Mouse (Mus musculus): ENCODE results near the gene Ctrb1.

GRCm38 (mm10) chr8:111729233-111730170 is 38.7 kb upstream of the Ctrb1 start:
- TF ChIP-seq POLR2A (IDR thresholded peaks at IDR 0.05; ENCODE audit: control insufficient read depth, extremely low read depth, insufficient read depth, low read length, poor library complexity) = no peak
- TF ChIP-seq CTCF (IDR thresholded peaks at IDR 0.05; ENCODE audit: borderline replicate concordance, control insufficient read depth, extremely low read depth, insufficient read depth, low read length, poor library complexity) = no peak
